Mouse (Mus musculus): ENCODE measurements around the gene Ikzf2.

The Ikzf2 gene

DNA sequence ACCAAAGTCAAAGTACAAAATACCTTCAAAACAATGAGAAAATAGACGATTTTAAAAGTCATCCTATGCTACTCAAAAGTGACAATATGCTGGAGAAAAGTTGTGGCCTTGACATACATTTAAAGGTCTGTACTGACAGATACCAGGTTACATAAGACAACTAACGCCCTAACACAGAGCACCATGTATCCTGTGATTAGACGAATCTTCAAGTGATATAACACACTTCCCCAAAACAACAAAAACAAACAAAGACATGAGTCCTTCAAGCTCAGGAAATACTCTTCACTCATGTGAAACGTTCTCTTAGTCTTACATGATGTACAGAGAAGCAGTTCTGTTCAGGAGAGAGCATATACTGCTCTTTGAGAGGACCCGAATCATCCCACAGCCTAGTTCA lies 78.2 kb downstream of the Ikzf2 start:
- POLR2A ChIA-PET = no interaction called here
- CTCF ChIA-PET = no interaction called here

DNA sequence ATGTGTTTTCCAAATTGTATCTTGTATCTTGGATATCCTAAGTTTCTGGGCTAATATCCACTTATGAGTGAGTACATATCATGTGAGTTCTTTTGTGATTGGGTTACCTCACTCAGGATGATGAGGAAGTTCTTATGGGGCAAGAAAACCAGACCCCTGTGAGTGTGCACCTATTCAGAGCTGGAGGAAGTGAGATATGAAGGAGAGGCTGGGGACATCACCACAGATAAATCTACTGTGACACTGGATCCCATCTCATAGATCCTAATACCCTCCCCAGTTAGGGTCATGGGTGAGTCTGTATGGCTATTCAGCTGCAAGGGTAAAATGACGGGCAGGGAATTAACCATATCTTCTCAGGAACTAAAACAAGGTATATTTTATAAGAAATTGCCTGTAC lies 80.2 kb downstream of the Ikzf2 start:
- POLR2A ChIA-PET = no interaction called here
- CTCF ChIA-PET = no interaction called here

DNA sequence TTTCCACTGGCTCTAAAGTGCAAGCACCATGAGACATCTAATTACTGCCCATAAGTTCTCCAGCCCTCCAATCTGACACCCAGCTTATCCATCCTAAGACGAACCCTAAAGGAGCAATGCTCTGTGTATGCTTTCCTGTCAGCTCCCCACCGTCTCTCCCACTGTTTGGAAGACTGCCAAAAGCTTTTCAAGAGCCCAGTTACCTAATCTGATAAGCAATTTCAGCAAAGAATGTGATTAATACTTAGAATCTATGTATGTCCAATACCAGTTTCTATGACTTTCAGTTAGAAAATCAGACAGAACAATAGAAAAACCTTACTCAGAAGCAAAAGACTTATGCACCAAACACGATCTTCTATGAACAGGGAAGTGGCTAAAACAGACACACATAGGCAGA lies 82.8 kb downstream of the Ikzf2 start:
- ChIA-PET POLR2A (no interaction called here), CTCF (no interaction called here)

DNA sequence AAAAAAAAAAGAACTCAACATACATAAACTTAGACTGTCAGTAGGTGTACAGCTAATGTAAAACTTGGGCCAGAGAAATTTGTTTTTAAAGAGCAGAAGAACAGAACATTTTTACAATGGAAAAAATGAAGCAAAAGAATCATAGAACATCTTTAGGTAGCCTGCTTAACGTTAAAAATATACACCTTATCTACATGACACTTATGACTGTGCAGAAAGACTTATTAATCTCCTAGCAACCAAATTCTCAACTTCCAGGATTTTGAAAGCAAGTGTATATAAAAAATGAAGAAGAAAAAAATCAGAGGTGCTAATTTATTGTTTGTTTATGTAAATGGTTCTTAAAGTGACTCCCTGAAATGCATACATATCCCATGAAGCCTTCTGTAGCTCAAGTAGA lies 86.1 kb downstream of the Ikzf2 start:
- ChIA-PET CTCF (no interaction called here), POLR2A (no interaction called here)

DNA sequence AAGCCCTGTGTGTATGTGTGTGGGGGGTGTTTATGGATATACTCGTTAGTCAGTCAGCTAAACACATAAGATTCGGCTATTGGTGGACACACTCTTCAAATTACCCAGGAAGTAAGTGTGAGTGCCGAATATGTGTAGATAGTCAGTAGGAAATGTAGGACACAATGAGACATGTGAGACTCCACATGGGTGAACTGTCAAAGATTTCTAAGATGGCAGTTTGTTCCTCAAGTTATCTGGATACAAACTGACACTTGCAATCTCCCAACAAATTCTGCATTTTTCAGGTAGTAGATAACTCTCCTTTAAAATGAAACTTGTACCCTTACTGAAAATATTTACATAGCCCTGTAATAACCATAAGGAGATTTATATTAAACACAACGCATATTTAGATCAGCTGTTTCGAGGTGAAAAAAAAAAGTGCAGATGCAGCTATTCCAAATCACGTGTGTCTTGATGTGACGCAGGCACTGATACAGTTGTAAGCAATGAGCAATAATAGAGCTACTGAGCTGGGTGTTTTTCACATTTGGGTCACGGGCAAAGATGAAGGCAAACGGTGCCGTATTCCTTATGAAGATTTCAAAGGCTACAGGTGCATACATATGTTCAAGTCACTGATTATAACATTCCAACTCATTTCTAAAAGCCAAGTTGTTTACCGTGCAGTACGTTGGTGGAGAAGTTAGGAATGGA lies 87.8 kb downstream of the Ikzf2 start:
- POLR2A ChIA-PET = no interaction called here
- CTCF ChIA-PET = no interaction called here

DNA sequence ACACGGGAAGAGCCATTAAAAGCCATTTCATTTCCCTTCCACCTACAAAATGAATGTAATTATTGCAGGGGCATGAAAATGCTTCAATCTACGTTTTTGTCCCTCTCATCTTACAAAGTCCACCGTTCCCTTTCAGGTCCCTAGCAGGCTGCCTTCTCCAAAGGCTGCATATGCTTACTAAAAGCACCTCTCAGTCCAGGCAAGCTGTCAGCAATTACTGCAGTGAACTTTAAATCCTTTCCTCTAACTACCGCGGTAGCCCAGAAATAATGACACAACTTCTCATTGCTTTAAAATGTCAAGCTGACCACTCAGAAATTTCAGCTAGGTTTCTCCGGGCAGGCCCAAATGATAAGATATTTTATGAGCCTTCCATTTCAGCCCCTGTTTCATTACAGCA lies 95.2 kb downstream of the Ikzf2 start:
- ChIA-PET POLR2A (no interaction called here), CTCF (no interaction called here)

DNA sequence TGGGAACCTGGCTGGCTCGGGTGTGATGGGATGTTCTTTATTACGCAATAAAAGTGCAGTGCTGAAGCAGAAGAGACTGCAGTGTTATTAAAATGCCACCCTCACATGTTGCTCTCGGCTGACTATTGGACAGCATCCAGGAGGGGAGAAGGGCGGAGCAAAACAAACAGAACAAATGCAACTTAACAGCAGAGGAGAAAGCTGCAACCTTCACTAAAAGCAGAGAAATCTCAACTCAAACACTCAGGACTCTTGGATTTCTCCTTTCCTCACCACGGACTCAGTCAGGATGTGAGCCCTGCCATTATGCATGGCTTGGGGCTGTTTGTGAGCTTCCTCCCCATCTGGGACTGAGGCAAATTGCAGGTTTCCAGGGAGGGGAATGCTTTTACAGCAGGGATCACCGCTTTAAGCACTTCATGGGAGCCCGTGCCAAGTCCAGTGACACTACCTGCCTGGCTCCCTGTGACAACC lies 95.7 kb downstream of the Ikzf2 start:
- ChIA-PET POLR2A (no interaction called here), CTCF (no interaction called here)

DNA sequence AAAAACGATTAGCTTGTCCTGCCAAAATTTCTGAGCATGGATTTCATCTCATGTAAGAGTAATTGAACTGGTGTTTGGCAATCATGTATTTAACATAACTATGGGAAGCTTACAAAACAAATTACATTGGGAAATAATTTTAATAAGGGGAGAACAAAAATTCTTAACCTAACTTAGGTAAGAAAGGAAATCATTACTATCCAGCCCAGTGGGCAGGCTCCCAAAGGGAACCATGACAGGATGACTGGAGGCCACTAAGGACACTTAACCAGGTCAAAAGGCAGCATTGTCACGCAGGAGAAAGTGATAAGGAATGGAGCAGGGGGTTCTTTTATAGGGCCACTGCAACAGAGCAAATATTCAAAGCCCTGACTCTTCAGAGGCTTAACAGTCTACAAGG lies 101.5 kb downstream of the Ikzf2 start:
- CTCF ChIA-PET = no interaction called here
- POLR2A ChIA-PET = no interaction called here

DNA sequence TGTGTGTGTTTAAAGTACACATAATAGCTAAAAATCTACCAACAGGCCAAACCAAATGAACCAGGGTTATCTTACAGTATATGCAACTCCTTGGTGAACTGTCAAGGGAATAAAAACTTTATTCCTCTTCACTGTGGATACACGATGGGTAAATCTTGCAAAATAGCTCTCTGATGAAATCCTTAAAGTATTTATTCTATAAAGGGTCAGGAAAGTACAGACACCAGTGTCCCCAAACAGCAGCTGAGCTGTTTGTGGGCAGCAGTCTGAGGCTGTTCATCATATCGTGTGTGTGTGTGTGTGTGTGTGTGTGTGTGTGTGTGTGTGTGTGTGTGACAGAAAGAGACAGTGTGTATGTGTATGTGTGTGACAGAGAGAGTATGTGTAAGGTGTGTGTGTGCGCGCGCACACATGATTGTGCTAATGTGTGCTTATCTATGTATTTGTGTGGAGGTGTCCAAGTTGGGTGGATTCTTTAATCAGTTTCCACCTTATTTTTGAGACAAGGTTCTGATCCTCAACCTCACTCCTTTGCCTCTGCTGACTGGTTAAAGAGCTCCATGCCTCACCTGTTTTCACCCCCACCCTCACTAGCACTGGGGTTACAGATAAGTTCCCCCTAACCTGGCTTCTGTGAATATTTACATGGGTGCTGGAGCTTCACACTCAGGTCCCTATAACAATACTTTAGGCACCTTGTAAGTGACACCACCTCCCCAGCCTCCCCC lies 102.9 kb downstream of the Ikzf2 start:
- ChIA-PET CTCF (no interaction called here), POLR2A (no interaction called here)

DNA sequence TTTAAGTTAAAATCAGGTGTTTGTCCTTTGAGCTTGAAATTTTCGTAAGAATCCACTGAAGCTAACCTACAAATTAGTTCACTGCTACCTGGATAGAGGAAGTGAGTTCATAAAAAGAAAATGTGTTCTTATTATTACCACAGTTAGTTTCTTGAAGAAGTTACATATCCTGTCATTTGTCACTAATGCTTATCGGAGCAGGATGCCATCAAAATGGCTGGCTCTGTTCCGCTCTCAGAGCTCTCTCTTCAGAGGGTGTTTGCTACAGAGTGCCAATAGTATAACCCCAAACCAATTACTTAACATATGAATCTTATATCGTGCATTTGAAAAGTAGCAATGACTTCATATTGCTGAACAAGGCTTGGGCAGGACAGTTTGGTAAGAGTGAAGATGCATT lies 108.1 kb downstream of the Ikzf2 start:
- CTCF ChIA-PET = no interaction called here
- POLR2A ChIA-PET = no interaction called here

DNA sequence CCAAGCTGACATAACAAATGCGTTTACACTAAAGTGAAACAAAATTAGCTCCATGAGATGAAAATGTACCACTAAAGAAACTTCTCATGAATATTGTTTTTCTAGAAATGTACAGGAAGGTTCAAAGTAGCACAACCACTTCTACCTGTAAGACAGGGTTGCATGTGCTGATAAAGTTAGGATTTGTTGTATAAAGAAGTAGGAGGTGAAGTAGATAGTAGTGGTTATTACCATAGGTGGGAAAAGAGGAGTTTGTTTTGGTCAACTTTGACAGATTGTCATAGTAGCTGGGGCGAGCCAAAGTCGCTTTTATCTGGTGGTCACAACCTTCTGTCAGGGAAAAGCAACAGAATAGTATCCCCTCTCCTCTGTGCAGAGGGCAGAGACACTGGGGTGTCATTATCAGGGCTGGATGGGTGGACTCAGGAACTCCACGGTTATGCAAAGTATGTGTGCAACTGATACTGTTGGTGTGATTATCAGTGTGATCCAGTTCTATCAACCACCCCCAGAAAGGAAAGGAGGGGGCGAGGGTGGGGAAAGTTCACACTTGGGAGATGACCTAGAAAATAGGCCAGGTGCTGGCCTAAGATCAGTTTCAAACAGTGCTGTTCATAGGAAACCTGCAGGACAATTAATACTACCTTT lies 127.5 kb downstream of the Ikzf2 start:
- CTCF ChIA-PET = no interaction called here

DNA sequence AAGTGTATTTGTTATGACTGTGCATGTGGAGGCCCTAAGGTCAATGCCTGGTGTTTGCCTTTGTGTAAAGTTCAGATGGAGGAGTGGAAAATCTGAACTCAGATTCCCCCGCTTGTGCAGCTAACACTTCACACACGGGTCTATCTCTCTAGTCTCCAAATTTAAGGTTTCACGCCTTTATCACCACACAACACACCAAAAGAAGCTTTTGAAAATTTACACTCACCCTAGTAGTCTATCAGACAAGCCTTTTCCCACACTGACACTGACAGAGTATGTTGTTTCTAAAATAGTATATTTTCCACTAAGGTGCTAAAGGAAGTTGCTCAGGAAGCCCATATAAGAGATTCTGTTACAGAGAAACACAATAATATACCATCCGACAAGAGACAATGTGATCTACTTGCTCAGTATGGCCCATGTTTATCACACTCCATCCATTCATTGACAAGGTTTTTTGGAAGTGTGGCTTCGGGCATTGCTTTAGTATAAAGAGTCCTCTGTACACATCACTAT lies 131.4 kb downstream of the Ikzf2 start:
- CTCF ChIA-PET = no interaction called here

More for the DNA sequence above, 127.5 kb downstream of the Ikzf2 start:
- POLR2A ChIA-PET = no interaction called here

DNA sequence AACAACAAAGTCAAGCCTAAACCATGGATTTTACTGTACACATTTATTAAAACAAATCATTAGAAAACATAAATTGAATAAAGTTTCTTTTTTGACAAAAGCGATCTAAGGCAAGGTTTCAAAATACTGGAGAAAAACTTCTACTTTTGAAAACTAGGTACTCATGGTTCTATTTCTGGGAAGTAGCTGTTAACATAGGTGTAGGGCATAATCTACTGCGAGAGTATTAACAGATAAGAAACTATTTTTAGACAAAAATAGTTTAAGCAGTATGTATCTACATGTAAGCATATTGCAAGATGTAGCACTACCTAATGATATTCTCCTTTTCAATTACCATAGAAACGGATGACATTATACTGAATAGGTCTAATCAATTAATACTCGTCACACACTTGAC lies 137.1 kb downstream of the Ikzf2 start:
- ChIA-PET POLR2A (no interaction called here), CTCF (no interaction called here)

More for the DNA sequence above, 131.4 kb downstream of the Ikzf2 start:
- POLR2A ChIA-PET = no interaction called here

DNA sequence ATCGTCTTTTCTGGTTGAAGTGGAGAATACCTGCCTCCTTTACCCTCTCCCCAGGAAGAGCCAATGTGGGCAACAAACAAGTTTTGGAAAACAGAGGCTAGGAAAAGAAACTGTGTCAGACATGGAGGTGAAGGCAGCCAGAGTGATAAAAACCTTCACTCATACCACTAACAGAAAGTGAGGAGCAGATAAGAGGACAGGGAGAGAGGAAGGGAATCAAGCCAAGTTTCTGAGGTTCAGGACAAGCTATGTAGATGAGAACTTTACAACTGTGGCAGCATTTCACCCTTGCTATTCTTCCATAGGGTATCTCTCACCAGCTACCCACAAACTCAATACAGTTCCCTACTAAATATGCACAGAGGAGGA lies 141.2 kb downstream of the Ikzf2 start:
- ChIA-PET CTCF (no interaction called here), POLR2A (no interaction called here)

DNA sequence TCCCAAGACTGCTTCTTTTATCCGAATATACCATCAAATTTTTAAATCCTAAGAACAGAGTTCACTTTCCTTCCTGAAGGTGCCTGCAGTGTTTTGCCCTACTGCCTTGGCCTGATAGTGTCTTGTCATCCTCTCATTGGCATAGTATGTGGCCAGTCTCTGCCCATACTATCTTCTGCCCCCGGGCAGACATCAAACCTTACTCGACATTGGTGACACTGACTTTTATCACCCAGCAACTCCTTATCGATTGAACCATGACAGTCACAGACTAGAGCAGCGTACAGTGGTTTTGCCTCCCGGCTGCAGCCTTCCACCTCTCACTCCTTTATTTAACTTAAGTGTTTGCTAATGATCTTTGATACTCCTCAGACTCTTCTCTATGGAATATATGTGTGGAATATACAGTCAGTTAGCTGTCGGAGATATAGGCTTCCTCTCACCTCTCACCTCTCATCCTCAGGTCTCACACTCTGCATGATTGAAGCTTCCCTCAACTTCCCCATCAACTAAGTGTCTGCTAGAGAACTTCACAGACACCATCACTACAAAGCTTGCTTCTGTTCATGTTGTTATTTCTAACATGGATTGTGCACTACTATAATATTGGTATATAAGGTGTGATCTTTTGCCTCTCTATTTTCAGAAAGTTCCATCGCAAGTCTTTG lies 141.7 kb downstream of the Ikzf2 start:
- CTCF ChIA-PET = no interaction called here
- POLR2A ChIA-PET = interaction anchor here in 1 of 4 experiments (0.5 kb wide), 1 partner anchor 1296 kb away, joined by 3 read pairs; no protein-coding TSS in a partner anchor

DNA sequence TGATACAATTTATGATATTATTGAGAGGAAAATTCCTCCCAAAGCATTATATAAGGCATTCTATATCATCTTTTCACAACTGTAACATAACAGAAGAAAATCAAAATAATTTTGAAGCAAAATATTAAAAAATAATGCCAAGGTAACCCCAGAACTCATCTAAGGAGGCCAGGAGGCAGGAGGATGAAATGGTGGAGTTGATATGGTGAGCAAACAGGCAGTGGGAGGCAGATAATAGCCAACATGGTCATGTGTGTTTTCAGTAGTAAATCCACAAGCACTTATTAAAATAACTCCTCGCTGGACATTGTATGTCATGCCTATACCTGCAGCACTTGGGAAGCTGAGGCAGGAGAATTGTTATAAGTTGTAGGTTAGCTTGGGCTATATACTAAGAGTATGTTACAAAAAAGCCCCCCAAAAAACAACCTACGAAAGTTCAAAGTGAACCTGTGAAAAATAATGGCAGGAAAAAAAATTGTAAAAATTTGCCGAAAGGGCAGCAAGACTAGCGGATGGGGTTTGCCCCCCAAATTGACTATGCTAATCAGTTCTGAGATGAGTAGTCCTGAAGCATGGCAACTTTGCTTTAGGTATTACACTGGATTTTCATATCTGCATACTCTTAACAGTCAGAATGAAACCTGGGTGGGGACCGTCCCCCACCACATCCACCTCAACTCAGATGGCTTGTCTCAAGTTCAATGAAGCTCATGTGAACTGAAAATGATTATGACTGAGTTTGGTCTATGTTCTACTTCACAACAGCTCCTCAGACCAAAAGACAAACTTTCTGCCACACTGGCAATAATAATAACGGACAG lies 143.1 kb downstream of the Ikzf2 start:
- POLR2A ChIA-PET = no interaction called here
- CTCF ChIA-PET = no interaction called here

DNA sequence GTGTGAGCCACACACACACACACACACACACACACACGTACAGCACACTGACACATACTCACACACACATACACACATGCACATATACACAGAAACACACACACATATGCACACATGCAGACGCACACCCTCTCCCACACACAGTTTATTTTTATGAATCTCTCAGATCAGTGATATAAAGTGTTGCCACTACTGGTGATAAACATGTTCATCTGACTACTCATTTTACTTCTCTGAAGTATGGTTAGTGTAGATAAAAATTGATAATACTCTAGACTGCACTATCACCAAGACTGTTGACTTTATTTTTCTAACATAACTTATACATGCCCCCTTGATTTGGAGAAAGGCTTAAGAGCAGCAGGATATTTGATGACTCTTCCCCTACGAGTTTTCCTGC lies 144.5 kb downstream of the Ikzf2 start:
- CTCF ChIA-PET = no interaction called here

DNA sequence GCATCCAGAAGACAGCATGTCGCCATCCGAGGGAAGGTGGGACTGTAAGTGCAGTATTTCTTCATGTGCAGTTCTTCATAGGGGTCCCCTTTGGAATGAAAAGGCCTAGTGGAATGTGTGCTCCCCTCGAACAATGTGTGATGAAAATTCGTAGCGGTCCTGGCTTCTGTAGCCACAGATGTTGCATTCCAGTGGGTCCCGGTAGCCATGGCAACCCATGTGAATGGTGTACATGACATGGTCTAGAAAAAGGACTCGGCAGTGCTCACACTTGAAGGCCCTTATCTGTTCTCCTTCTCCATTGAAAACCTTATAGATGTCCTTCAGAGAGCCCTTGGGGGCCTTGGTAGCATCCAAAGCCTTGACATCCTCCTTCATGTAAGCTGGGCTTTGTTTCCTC lies 148.4 kb downstream of the Ikzf2 start:
- POLR2A ChIA-PET = interaction anchor here in 1 of 4 experiments (0.6 kb wide), 1 partner anchor 33 kb away, joined by 4 read pairs; no protein-coding TSS in a partner anchor
- CTCF ChIA-PET = no interaction called here

More for the DNA sequence above, 144.5 kb downstream of the Ikzf2 start:
- POLR2A ChIA-PET = interaction anchor here in 1 of 4 experiments (0.6 kb wide), 1 partner anchor 194 kb away, joined by 3 read pairs; no protein-coding TSS in a partner anchor

DNA sequence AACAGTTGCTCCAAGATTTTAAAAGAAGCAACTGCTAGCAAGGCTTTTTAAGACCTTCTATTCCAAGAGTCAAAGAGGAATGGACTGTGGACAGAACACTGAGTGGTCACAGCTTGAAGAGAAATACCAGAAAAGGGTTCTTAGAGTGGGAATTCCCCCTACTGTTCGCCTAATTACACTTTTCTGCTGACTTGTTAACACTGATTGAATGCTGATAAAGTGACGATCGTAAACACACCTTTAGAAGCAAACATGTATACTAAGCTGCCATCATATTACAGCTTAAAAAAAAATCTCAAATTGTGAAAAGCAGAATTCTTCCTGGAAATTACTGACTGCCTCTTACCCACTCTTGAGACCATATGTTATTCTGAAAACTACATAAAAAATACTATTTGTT lies 149.4 kb downstream of the Ikzf2 start:
- POLR2A ChIA-PET = no interaction called here
- CTCF ChIA-PET = no interaction called here

DNA sequence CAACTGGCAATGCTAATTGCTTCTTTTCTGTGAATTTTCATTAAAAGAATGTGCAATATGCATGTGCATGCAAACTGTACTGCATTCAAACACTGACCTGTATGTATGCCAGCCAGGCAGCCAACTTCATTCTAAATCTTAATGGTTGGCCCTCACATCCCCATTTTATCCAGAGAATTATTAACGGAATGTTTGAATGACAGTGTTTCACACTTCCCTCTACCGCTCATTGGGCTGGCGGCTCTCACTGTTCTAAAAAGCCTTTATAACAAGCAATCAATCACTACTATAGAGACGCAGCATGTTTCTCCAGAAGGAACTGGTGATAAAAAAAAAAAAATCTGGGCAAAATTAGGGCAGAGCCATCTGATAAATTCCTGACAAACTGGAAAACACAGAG lies 151.5 kb downstream of the Ikzf2 start:
- ChIA-PET CTCF (no interaction called here), POLR2A (no interaction called here)

Data from embryonic stem cell, embryonic (primary cell).